Mouse (Mus musculus): ENCODE data around the gene Olfr412. TPM values are rescaled to one million over a fixed set of nuclear protein-coding genes. Genes with fewer than 3 reads are reported as not detected.

The Olfr412 gene
- polyA plus RNA-seq (2016; fragmentation: Nextera tagmentation; extraction: Ambion mirVana) = not detected in 2 replicates

DNA sequence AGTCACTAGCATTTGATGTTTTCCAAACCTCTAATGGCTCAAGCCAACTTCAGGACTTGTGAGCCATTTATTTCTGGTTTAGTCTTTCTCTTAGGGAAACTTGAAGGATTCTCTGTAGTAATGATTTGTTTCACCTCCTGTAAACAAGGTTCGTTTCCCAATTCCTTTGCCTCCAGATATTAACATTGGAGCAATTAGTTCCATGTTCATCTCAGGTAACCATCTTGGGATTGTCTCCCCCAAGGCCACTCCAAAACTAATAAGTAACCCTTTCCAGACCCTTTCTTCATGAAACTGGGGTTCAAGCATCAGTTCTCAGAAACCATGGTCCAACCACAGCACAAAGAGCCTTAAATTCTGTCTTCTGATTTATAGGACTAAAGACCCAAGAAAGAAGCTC lies at the start of gene Olfr412:
Gene Olfr412, plus strand, starts transcription at position 301 of the 400 bp plus-strand sequence.
- Histone ChIP-seq H3K27me3 (replicated peaks) (no peaks in the 10 kb centered on the region), H3K9me3 (peaks cover 9% of the 10 kb centered on the region; the same call in 1 of the 2 replicates), H3K4me2 (replicated peaks) (no peak within 1 kb of the TSS), H3K4me1 (no peaks in the 10 kb centered on the region), H3K4me3 (no peak within 1 kb of the TSS), H3K9ac (no peak within 1 kb of the TSS), H3K36me3 (no peaks in the 10 kb centered on the region), H3K27ac (no peak within 1 kb of the TSS)
- WGBS = 79% methylated on average over 1 of the region's 1 CpGs
- no peak for ATAC-seq (ENCODE audit: low FRiP score, low read depth)

DNA sequence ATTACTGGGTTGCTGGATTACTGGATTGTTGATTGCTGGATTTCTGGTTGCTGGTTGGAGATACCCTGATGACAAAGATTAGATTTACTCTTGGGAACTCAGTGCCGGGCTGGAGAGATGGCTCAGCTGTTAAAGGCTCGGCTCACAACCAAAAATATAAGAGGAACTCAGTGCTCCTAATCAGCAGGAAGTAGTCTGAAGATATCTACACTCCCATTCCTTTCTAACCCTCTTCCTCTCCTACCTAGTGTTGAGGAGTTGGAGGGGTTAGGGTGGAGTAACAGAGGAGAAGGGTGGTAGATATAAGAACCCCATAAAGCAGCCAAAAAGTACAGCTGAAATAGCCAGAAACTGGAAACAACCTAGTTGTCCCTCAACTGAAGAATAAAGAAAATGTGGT lies 35.8 kb upstream of the Olfr412 start:
- Histone ChIP-seq H3K4me3 (no peak overlapping the region), H3K4me1 (no peaks in the 10 kb centered on the region), H3K27ac (no peak overlapping the region), H3K9me3 (0 out of 2 replicates have a peak, but pooled peaks cover 4% of the 10 kb centered on the region), H3K9ac (no peak overlapping the region), H3K4me2 (replicated peaks) (no peak overlapping the region), H3K36me3 (no peaks in the 10 kb centered on the region), H3K27me3 (replicated peaks) (no peaks in the 10 kb centered on the region)
- no peak for ATAC-seq (ENCODE audit: low FRiP score, low read depth)
- WGBS = 87% methylated on average over 2 of the region's 2 CpGs

DNA sequence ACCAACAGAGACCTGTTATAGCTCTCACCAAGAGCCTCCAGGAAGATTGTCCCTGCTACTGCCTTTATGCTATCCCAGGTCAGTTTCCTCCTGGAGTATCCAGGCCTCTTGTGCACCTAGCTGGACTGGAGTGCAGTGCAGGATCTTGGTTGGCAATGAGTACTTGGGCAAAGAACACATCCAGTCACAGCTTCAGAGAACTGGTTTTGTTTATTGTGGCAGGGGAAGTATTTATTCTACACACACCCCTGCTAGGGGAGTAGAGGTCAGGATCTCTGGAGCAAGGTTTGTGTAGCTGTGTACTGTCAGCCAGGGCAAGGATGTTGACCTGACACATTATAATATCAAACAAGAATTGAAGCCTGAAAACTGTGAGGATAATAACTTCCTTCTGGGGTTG lies 33.1 kb upstream of the Olfr412 start:
- no peaks in the 10 kb centered on the region for H3K4me1 ChIP-seq
- no peak overlapping the region for H3K4me3 ChIP-seq
- H3K9me3 ChIP-seq = 0 out of 2 replicates have a peak, but pooled peaks cover 4% of the 10 kb centered on the region
- H3K36me3 ChIP-seq = no peaks in the 10 kb centered on the region
- no peak overlapping the region for H3K27ac ChIP-seq
- H3K4me2 ChIP-seq (replicated peaks) = no peak overlapping the region
- no peaks in the 10 kb centered on the region for H3K27me3 ChIP-seq (replicated peaks)
- no peak overlapping the region for H3K9ac ChIP-seq
- ATAC-seq (ENCODE audit: low FRiP score, low read depth) = no peak

DNA sequence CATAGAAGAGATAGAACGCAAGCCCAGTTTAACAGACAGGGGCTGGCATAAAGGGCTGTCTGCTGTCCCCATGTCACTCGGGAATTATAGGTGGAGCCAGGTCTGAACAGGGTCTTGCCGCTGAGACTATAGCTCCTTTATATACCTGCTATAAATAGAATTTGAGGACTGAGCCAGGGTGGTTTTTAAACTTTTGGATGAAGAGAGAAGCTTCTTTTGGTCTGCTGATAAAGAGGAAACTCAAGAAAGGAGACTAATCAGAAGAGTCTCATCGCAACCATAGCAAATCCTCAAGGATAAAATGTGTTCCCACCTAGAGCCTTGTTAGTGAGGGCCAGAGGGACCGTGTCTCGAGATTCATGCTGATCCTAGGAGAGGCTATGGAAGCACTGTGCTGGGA lies 23.9 kb upstream of the Olfr412 start, which contains the start of gene Olfr410:
Gene Olfr410, minus strand, starts transcription at position 101 of the 400 bp plus-strand sequence.
- no peak for ATAC-seq (ENCODE audit: low FRiP score, low read depth)
- Histone ChIP-seq H3K9me3 (no peaks in the 10 kb centered on the region), H3K27me3 (replicated peaks) (no peaks in the 10 kb centered on the region), H3K9ac (no peak within 1 kb of the TSS), H3K4me3 (no peak within 1 kb of the TSS), H3K36me3 (no peaks in the 10 kb centered on the region), H3K27ac (no peak within 1 kb of the TSS), H3K4me2 (replicated peaks) (no peak within 1 kb of the TSS), H3K4me1 (no peaks in the 10 kb centered on the region)
- WGBS = 82% methylated on average over 6 of the region's 6 CpGs

DNA sequence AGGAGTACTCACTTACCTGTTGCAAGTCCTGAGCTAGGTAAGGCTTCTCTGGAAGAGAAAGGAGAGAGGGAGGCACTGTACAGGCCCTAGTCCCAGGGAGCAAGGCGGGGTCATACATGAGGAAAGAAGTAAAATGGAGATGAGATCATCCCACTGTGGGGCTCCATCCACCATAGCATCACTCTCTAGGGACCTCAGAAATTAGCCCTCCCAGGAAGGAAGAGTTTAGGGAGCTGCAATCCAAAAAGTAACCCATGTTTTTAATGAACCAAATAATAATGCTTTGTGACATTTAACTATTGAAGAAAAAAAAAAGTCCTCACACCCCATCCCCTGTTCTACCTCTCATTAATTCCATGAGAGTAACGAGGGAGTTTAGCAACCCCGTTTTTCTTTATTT lies 9.3 kb upstream of the Olfr412 start, which contains the start of gene Olfr411:
Gene Olfr411, minus strand, starts transcription at position 101 of the 400 bp plus-strand sequence.
- no peaks in the 10 kb centered on the region for H3K27me3 ChIP-seq (replicated peaks)
- WGBS = 81% methylated on average over 3 of the region's 3 CpGs
- no peak for ATAC-seq (ENCODE audit: low FRiP score, low read depth)
- no peak within 1 kb of the TSS for H3K4me3 ChIP-seq
- H3K9ac ChIP-seq = no peak within 1 kb of the TSS
- no peaks in the 10 kb centered on the region for H3K9me3 ChIP-seq
- H3K4me2 ChIP-seq (replicated peaks) = no peak within 1 kb of the TSS
- no peaks in the 10 kb centered on the region for H3K4me1 ChIP-seq
- no peak within 1 kb of the TSS for H3K27ac ChIP-seq
- H3K36me3 ChIP-seq = no peaks in the 10 kb centered on the region

DNA sequence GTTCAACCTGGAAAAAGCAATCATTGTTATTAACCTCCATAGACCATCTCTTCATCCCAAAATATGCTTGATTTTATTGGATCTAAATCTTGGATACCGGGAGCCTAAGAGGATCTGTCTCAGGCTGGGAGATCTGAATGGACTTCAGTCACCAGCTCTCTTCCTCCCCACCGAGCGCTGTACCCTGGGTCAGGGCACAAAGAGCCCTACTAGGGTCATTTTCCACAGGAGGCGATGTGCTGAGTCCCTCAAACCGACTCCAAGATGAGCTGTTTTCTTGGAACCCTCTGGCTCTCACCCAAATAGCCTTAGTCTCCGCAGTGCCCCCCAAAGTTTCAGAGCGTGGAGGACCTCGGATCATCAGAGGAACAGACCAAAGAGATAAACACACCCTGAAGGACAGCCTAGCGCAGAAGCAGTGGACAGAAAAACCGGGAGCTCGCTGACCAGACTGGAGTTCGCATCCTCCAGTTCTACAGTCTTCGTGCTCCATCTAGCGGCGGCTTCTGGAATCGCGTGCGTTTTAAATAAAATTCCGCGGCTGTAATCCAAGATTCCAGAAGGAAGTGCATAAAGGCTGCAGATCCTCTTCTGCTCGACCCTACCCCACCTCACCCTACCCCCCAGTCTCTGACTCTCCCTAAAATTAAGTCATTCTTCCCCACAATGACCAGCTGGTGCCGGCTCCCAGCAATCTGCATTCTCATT lies 9.7 kb downstream of the Olfr412 start:
- no peak overlapping the region; the same call in 1 of the 2 replicates for H3K4me2 ChIP-seq (replicated peaks)
- H3K9me3 ChIP-seq = no peaks in the 10 kb centered on the region
- H3K9ac ChIP-seq = no peak overlapping the region
- no peaks in the 10 kb centered on the region for H3K36me3 ChIP-seq
- H3K4me1 ChIP-seq = no peaks in the 10 kb centered on the region
- 13% methylated on average over 22 of the region's 22 CpGs for WGBS
- H3K27ac ChIP-seq = no peak overlapping the region
- peak; percentile 68 for ATAC-seq (ENCODE audit: low FRiP score, low read depth)
- 0 out of 2 replicates have a peak, but pooled peaks cover 5% of the 10 kb centered on the region for H3K27me3 ChIP-seq (replicated peaks)
- no peak overlapping the region for H3K4me3 ChIP-seq

DNA sequence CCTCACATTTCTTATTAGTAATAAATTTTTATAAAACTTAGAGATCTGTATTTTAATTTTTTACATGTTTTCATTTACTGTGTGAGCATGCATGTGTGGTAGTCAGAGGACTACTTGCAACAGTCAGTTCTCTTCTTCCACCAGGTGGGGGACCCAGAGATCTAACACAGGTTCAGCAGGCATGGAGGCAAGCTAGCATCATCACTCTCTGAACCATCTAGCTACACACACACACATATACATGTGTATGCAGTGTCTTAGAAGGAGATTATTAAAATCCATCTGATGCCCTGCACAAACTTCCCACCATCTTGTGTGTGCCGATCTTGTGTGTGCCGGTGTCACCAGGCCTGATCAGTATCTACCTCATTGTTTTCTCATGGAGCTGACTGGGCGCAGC lies 15.0 kb downstream of the Olfr412 start:
- no peak overlapping the region for H3K27ac ChIP-seq
- WGBS = 84% methylated on average over 3 of the region's 3 CpGs

DNA sequence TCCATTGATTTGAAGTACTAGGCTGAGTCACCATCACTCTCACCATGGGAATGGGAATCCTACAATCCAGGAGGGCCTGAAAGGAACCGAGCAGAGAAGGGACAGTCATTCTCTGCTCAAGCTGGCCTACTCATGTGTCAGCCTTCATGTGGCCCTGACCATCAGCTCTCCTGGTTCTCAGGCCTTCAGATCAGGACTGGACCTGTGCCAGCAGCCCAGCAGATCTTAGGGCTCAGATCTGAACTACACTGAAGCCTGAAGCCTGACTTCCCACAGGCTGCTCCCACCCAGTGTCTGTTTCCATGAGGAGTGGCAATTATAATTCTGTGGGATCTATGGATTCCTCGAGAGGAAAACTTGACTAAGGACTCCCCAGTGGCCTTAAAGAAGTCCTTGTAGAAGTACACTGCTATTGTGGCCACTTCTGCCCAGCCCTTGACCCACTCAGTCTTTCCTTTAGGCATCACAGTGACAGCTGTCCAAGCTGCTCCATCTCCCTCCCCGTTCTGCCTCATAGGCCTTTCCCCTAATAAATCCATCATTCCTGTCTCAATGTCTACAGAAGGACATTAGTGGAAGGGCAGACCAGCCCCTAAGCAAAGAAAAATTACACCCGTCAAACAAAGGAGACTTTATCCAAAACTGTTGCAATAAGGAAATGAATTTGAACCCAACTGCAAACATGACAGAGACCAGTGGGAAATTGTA lies 17.5 kb downstream of the Olfr412 start:
- H3K36me3 ChIP-seq = no peaks in the 10 kb centered on the region
- no peaks in the 10 kb centered on the region for H3K27me3 ChIP-seq (replicated peaks)
- 72% methylated on average over 4 of the region's 4 CpGs for WGBS
- no peaks in the 10 kb centered on the region for H3K4me1 ChIP-seq
- no peak overlapping the region for H3K4me2 ChIP-seq (replicated peaks)
- no peak overlapping the region for H3K4me3 ChIP-seq
- H3K9ac ChIP-seq = no peak overlapping the region
- ATAC-seq (ENCODE audit: low FRiP score, low read depth) = no peak
- no peak overlapping the region for H3K27ac ChIP-seq
- no peaks in the 10 kb centered on the region for H3K9me3 ChIP-seq

More for the DNA sequence above, 15.0 kb downstream of the Olfr412 start:
- no peak overlapping the region for H3K4me3 ChIP-seq
- no peaks in the 10 kb centered on the region for H3K27me3 ChIP-seq (replicated peaks)
- H3K9ac ChIP-seq = no peak overlapping the region
- H3K4me1 ChIP-seq = no peaks in the 10 kb centered on the region
- H3K4me2 ChIP-seq (replicated peaks) = no peak overlapping the region
- ATAC-seq (ENCODE audit: low FRiP score, low read depth) = peak; percentile 88
- no peaks in the 10 kb centered on the region for H3K36me3 ChIP-seq
- no peaks in the 10 kb centered on the region for H3K9me3 ChIP-seq

DNA sequence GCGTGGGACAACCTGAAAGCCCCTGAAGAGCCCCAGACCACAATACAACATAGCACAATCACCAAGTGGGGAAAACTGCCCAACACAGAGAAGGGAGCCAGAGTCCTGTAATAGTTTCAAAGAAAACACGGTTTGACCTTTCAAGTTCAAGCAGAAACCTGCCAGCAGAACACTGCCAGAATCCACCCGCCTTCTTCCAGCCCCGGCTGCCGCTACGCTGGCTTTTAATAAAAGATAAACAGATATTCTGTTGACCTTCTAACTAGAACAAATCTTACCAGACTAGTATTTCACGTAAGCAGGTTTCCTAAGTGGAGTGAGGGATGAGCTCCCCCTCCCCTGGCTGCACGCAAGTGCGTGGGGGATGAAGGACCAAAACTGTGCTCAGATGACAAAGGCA lies 23.8 kb downstream of the Olfr412 start:
- Histone ChIP-seq H3K27ac (no peak overlapping the region), H3K36me3 (peaks cover 7% of the 10 kb centered on the region; the same call in 1 of the 2 replicates), H3K9me3 (no peaks in the 10 kb centered on the region), H3K27me3 (replicated peaks) (no peaks in the 10 kb centered on the region), H3K4me1 (no peaks in the 10 kb centered on the region), H3K4me3 (no peak overlapping the region), H3K4me2 (replicated peaks) (no peak overlapping the region), H3K9ac (no peak overlapping the region)
- WGBS = 88% methylated on average over 9 of the region's 9 CpGs
- ATAC-seq (ENCODE audit: low FRiP score, low read depth) = no peak

DNA sequence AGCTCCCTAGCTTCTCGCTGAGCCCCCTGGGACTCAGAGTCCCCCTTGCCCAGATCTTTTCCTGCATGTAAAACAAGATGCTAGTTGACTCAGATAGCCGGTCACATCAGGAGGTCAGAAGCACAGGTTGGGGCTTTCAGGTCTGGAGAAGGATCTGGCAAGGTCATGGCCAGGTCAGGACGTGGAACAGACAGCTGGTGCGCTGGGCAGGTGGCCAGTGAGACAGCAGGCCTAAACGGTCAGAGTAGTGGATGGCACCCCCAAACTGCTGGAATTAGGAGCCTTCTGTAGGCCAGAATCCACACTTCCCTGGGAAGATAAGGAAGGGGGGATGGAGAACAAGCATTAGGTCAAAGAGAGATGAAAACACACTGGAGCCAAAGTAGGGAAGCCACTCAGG lies 25.3 kb downstream of the Olfr412 start:
- no peak for ATAC-seq (ENCODE audit: low FRiP score, low read depth)
- Histone ChIP-seq H3K4me1 (no peaks in the 10 kb centered on the region), H3K27me3 (replicated peaks) (no peaks in the 10 kb centered on the region), H3K36me3 (peaks cover 7% of the 10 kb centered on the region; the same call in 1 of the 2 replicates), H3K4me2 (replicated peaks) (no peak overlapping the region), H3K9me3 (no peaks in the 10 kb centered on the region), H3K9ac (no peak overlapping the region), H3K4me3 (no peak overlapping the region), H3K27ac (no peak overlapping the region)
- WGBS = 84% methylated on average over 5 of the region's 5 CpGs

DNA sequence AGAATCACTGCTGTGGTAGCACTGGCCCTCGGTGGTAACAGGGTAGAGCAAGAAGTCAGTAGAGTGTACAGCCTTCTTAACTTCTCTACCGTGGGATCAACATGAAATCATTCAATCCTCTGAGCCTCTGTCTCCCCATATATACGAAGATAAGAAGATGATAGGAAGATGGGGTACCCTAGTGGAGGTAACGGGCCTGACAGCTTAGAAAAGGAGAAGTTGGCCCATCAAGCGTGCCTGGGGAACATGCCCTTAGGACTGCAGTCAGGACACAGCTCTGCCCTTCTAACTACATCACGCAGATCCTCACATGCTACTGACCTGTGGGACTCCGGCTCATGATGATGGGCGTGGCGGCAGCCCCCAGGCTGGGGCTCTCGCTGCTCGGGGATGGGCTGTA lies 30.0 kb downstream of the Olfr412 start:
- Histone ChIP-seq H3K9ac (no peak overlapping the region), H3K4me3 (no peak overlapping the region), H3K27ac (no peak overlapping the region), H3K27me3 (replicated peaks) (no peaks in the 10 kb centered on the region), H3K9me3 (no peaks in the 10 kb centered on the region), H3K36me3 (peaks cover 4% of the 10 kb centered on the region; the same call in 1 of the 2 replicates), H3K4me2 (replicated peaks) (no peak overlapping the region), H3K4me1 (peaks cover 9% of the 10 kb centered on the region)
- 88% methylated on average over 11 of the region's 11 CpGs for WGBS
- no peak for ATAC-seq (ENCODE audit: low FRiP score, low read depth)

DNA sequence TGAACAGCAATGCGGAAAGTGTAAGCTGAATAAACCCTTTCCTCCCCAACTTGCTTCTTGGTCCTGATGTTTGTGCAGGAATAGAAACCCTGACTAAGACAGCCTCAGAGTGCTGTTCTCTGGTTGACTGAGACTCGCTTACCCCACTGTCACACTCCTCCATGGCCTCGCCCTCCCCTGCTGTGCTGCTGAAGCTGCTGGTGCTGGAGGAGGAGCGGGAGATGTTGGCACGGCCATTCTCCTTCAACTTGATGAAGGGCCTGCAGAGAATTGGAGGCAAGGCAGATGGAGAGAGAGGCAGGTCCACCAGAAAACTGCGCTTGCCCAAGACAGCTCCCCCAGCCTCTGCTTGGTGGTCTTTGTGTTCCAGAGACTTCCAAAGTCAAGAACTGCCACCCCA lies 31.0 kb downstream of the Olfr412 start:
- H3K4me2 ChIP-seq (replicated peaks) = no peak overlapping the region

More for the DNA sequence above, 31.0 kb downstream of the Olfr412 start:
- H3K4me3 ChIP-seq = no peak overlapping the region
- 73% methylated on average over 6 of the region's 6 CpGs for WGBS
- H3K27me3 ChIP-seq (replicated peaks) = no peaks in the 10 kb centered on the region
- ATAC-seq (ENCODE audit: low FRiP score, low read depth) = no peak
- H3K4me1 ChIP-seq = peaks cover 9% of the 10 kb centered on the region
- H3K27ac ChIP-seq = no peak overlapping the region
- H3K9ac ChIP-seq = no peak overlapping the region
- H3K36me3 ChIP-seq = no peaks in the 10 kb centered on the region
- no peaks in the 10 kb centered on the region for H3K9me3 ChIP-seq

Measured in neural tube, embryonic 12.5 days (tissue).